Mouse (Mus musculus): ENCODE results near the gene Dgkd. TPM values are rescaled to one million over a fixed set of nuclear protein-coding genes. Genes with fewer than 3 reads are reported as not detected.

Gene Dgkd
- polyA plus RNA-seq, 1 experiment from 2014 or later, result 47.6 TPM

GRCm38 (mm10) chr1:87893414-87893813 lies 40.3 kb downstream of the Dgkd start:
- 98% methylated on average over 4 of the region's 4 CpGs for WGBS
- H3K27ac ChIP-seq (replicated peaks), result no peak overlapping the region
- no peaks in the 10 kb centered on the region for H3K9me3 ChIP-seq
- no peaks in the 10 kb centered on the region for H3K27me3 ChIP-seq
- no peak overlapping the region for H3K4me3 ChIP-seq
- H3K4me1 ChIP-seq (replicated peaks), result no peaks in the 10 kb centered on the region; the same call in 1 of the 2 replicates
- ATAC-seq (ENCODE audit: low FRiP score, low read depth), result no peak
- H3K36me3 ChIP-seq, result no peaks in the 10 kb centered on the region
- no peak overlapping the region for H3K4me2 ChIP-seq
- H3K9ac ChIP-seq, result no peak overlapping the region

GRCm38 (mm10) chr1:87896921-87897320 lies 43.8 kb downstream of the Dgkd start:
- no peaks in the 10 kb centered on the region for H3K9me3 ChIP-seq
- no peak overlapping the region for H3K4me3 ChIP-seq
- H3K36me3 ChIP-seq, result no peaks in the 10 kb centered on the region
- no peaks in the 10 kb centered on the region for H3K27me3 ChIP-seq
- no peak overlapping the region for H3K4me2 ChIP-seq
- no peak overlapping the region for H3K9ac ChIP-seq
- no peaks in the 10 kb centered on the region; the same call in 1 of the 2 replicates for H3K4me1 ChIP-seq (replicated peaks)
- no peak overlapping the region for H3K27ac ChIP-seq (replicated peaks)
- ATAC-seq (ENCODE audit: low FRiP score, low read depth), result no peak
- 88% methylated on average over 2 of the region's 2 CpGs for WGBS

GRCm38 (mm10) chr1:87899701-87900100 lies 46.6 kb downstream of the Dgkd start:
- 96% methylated on average over 2 of the region's 2 CpGs for WGBS
- Histone ChIP-seq H3K4me3 (no peak overlapping the region), H3K9ac (no peak overlapping the region), H3K4me1 (replicated peaks) (no peaks in the 10 kb centered on the region), H3K27me3 (no peaks in the 10 kb centered on the region), H3K4me2 (no peak overlapping the region), H3K36me3 (no peaks in the 10 kb centered on the region), H3K27ac (replicated peaks) (no peak overlapping the region), H3K9me3 (no peaks in the 10 kb centered on the region)
- ATAC-seq (ENCODE audit: low FRiP score, low read depth), result no peak

- Histone ChIP-seq H3K4me2 (no peak overlapping the region), H3K27ac (replicated peaks) (no peak overlapping the region), H3K4me1 (replicated peaks) (no peaks in the 10 kb centered on the region), H3K27me3 (no peaks in the 10 kb centered on the region), H3K9ac (no peak overlapping the region), H3K4me3 (no peak overlapping the region), H3K36me3 (no peaks in the 10 kb centered on the region), H3K9me3 (no peaks in the 10 kb centered on the region)
- WGBS, result 92% methylated on average over 6 of the region's 6 CpGs
- 0 out of 2 replicates have a peak, but pooled peaks have one; percentile 34 for ATAC-seq (ENCODE audit: low FRiP score, low read depth)
These were observed 47.9 kb downstream of the Dgkd start for GRCm38 (mm10) chr1:87900979-87901378.

- Histone ChIP-seq H3K9me3 (no peaks in the 10 kb centered on the region), H3K4me3 (no peak overlapping the region), H3K36me3 (no peaks in the 10 kb centered on the region), H3K4me1 (replicated peaks) (no peaks in the 10 kb centered on the region), H3K9ac (no peak overlapping the region), H3K27me3 (no peaks in the 10 kb centered on the region), H3K27ac (replicated peaks) (no peak overlapping the region), H3K4me2 (no peak overlapping the region)
- ATAC-seq (ENCODE audit: low FRiP score, low read depth), result no peak
These were observed 49.1 kb downstream of the Dgkd start for GRCm38 (mm10) chr1:87902186-87902585.

- Histone ChIP-seq H3K4me2 (no peak overlapping the region), H3K9ac (no peak overlapping the region), H3K27me3 (no peaks in the 10 kb centered on the region), H3K4me3 (no peak overlapping the region), H3K36me3 (no peaks in the 10 kb centered on the region), H3K27ac (replicated peaks) (no peak overlapping the region), H3K4me1 (replicated peaks) (no peaks in the 10 kb centered on the region), H3K9me3 (no peaks in the 10 kb centered on the region)
- 87% methylated on average over 5 of the region's 5 CpGs for WGBS
- ATAC-seq (ENCODE audit: low FRiP score, low read depth), result no peak
These were observed 53.4 kb downstream of the Dgkd start for GRCm38 (mm10) chr1:87906361-87906956.

GRCm38 (mm10) chr1:87908006-87908405 lies 54.9 kb downstream of the Dgkd start:
- H3K27me3 ChIP-seq, result no peaks in the 10 kb centered on the region
- WGBS, result 96% methylated on average over 2 of the region's 2 CpGs
- no peak for ATAC-seq (ENCODE audit: low FRiP score, low read depth)
- no peak overlapping the region for H3K4me3 ChIP-seq
- no peaks in the 10 kb centered on the region for H3K36me3 ChIP-seq
- H3K9ac ChIP-seq, result no peak overlapping the region
- no peak overlapping the region for H3K27ac ChIP-seq (replicated peaks)
- H3K4me1 ChIP-seq (replicated peaks), result no peaks in the 10 kb centered on the region
- H3K9me3 ChIP-seq, result no peaks in the 10 kb centered on the region
- no peak overlapping the region for H3K4me2 ChIP-seq

- Histone ChIP-seq H3K36me3 (no peaks in the 10 kb centered on the region), H3K9me3 (no peaks in the 10 kb centered on the region), H3K9ac (no peak overlapping the region), H3K4me1 (replicated peaks) (no peaks in the 10 kb centered on the region), H3K27ac (replicated peaks) (no peak overlapping the region), H3K4me3 (no peak overlapping the region), H3K4me2 (no peak overlapping the region), H3K27me3 (no peaks in the 10 kb centered on the region)
- WGBS, result 90% methylated on average over 3 of the region's 3 CpGs
- ATAC-seq (ENCODE audit: low FRiP score, low read depth), result no peak
These were observed 55.6 kb downstream of the Dgkd start for GRCm38 (mm10) chr1:87908736-87909135.

GRCm38 (mm10) chr1:87909565-87909964 lies 56.5 kb downstream of the Dgkd start:
- H3K36me3 ChIP-seq, result no peaks in the 10 kb centered on the region
- no peak overlapping the region for H3K9ac ChIP-seq
- H3K27ac ChIP-seq (replicated peaks), result no peak overlapping the region
- no peak for ATAC-seq (ENCODE audit: low FRiP score, low read depth)
- no peak overlapping the region for H3K4me2 ChIP-seq
- no peak overlapping the region for H3K4me3 ChIP-seq
- no peaks in the 10 kb centered on the region for H3K27me3 ChIP-seq
- H3K9me3 ChIP-seq, result no peaks in the 10 kb centered on the region
- H3K4me1 ChIP-seq (replicated peaks), result no peaks in the 10 kb centered on the region

- Histone ChIP-seq H3K27me3 (no peaks in the 10 kb centered on the region), H3K4me1 (replicated peaks) (no peaks in the 10 kb centered on the region), H3K27ac (replicated peaks) (no peak overlapping the region), H3K4me2 (no peak overlapping the region), H3K9me3 (no peaks in the 10 kb centered on the region), H3K36me3 (no peaks in the 10 kb centered on the region), H3K9ac (no peak overlapping the region), H3K4me3 (no peak overlapping the region)
- 95% methylated on average over 1 of the region's 1 CpGs for WGBS
- no peak for ATAC-seq (ENCODE audit: low FRiP score, low read depth)
These were observed 57.3 kb downstream of the Dgkd start for GRCm38 (mm10) chr1:87910428-87910827.

- Histone ChIP-seq H3K36me3 (peaks cover 8% of the 10 kb centered on the region; the same call in 1 of the 2 replicates), H3K9ac (no peak overlapping the region), H3K27ac (replicated peaks) (0 out of 2 replicates have a peak overlapping the region, but pooled peaks have one; percentile 10), H3K27me3 (no peaks in the 10 kb centered on the region), H3K4me3 (no peak overlapping the region), H3K4me1 (replicated peaks) (no peaks in the 10 kb centered on the region), H3K4me2 (no peak overlapping the region), H3K9me3 (no peaks in the 10 kb centered on the region)
- ATAC-seq (ENCODE audit: low FRiP score, low read depth), result no peak
These were observed 60.3 kb downstream of the Dgkd start for GRCm38 (mm10) chr1:87913356-87913755.

GRCm38 (mm10) chr1:87917361-87917760 lies 64.3 kb downstream of the Dgkd start:
- ATAC-seq (ENCODE audit: low FRiP score, low read depth), result no peak

GRCm38 (mm10) chr1:87918061-87918460 lies 65.0 kb downstream of the Dgkd start:
- peaks cover 27% of the 10 kb centered on the region; the same call in 1 of the 2 replicates for H3K36me3 ChIP-seq
- WGBS, result 97% methylated on average over 2 of the region's 2 CpGs
- H3K9me3 ChIP-seq, result no peaks in the 10 kb centered on the region
- no peak overlapping the region for H3K27ac ChIP-seq (replicated peaks)
- no peak for ATAC-seq (ENCODE audit: low FRiP score, low read depth)
- H3K9ac ChIP-seq, result no peak overlapping the region
- no peak overlapping the region for H3K4me3 ChIP-seq
- H3K27me3 ChIP-seq, result no peaks in the 10 kb centered on the region
- no peaks in the 10 kb centered on the region for H3K4me1 ChIP-seq (replicated peaks)
- no peak overlapping the region for H3K4me2 ChIP-seq

More at GRCm38 (mm10) chr1:87917361-87917760, 64.3 kb downstream of the Dgkd start:
- H3K4me2 ChIP-seq, result no peak overlapping the region
- no peaks in the 10 kb centered on the region for H3K27me3 ChIP-seq
- H3K27ac ChIP-seq (replicated peaks), result no peak overlapping the region
- H3K4me1 ChIP-seq (replicated peaks), result no peaks in the 10 kb centered on the region
- no peaks in the 10 kb centered on the region for H3K9me3 ChIP-seq
- H3K4me3 ChIP-seq, result no peak overlapping the region
- WGBS, result 98% methylated on average over 3 of the region's 3 CpGs
- H3K36me3 ChIP-seq, result peaks cover 27% of the 10 kb centered on the region; the same call in 1 of the 2 replicates
- H3K9ac ChIP-seq, result no peak overlapping the region

Data from hindbrain, embryonic 15.5 days (tissue).